Mouse (Mus musculus) hindbrain, embryonic 11.5 days (tissue): ENCODE results near the gene Lypd8. TPM values are rescaled to one million over a fixed set of nuclear protein-coding genes. Genes with fewer than 3 reads are reported as not detected.

Experiments
- ATAC-seq: fragments of 200-750 bp; cut with Nextera tagmentation; 2 replicates; pipeline ENCODE4 v1.8.0; 2017; ENCODE audit warnings: mild to moderate bottlenecking, moderate TSS enrichment, moderate library complexity; ENCODE audit not compliant: low FRiP score
- DNase-seq: peaks from one replicate; pipeline ENCODE4 v3.0.0-alpha.2; 2015; ENCODE audit warnings: low spot score
- H3K27ac ChIP-seq: fragments of 300-500 bp; sonication (generic); 2 replicates; pipeline ENCODE4 v1.5.1; 2014; ENCODE audit warnings: mild to moderate bottlenecking, low read depth, low read length
- H3K27me3 ChIP-seq: fragments of 300-500 bp; sonication (generic); 2 replicates; pipeline ENCODE4 v1.6.1; 2014; ENCODE audit warnings: mild to moderate bottlenecking, low read length, moderate library complexity, mixed read lengths; ENCODE audit not compliant: control insufficient read depth, insufficient read depth
- H3K36me3 ChIP-seq: fragments of 300-500 bp; sonication (generic); 2 replicates; pipeline ENCODE4 v1.6.1; 2014; ENCODE audit warnings: mild to moderate bottlenecking, low read length, moderate library complexity, mixed read lengths; ENCODE audit not compliant: control insufficient read depth, insufficient read depth
- H3K4me1 ChIP-seq: fragments of 300-500 bp; sonication (generic); replicated peaks from 2 replicates; pipeline ENCODE4 v1.6.1; 2014; ENCODE audit warnings: low read length, mixed read lengths; ENCODE audit not compliant: control insufficient read depth, insufficient read depth
- H3K4me2 ChIP-seq: fragments of 300-500 bp; sonication (generic); replicated peaks from 2 replicates; pipeline ENCODE4 v1.6.1; 2014; ENCODE audit warnings: mild to moderate bottlenecking, low read depth, low read length
- H3K4me3 ChIP-seq: fragments of 300-500 bp; sonication (generic); 2 replicates; pipeline ENCODE4 v1.5.1; 2014; ENCODE audit warnings: low read depth, low read length
- H3K9ac ChIP-seq: fragments of 300-500 bp; sonication (generic); 2 replicates; pipeline ENCODE4 v1.6.1; 2014; ENCODE audit warnings: low read depth, low read length
- H3K9me3 ChIP-seq: fragments of 300-500 bp; sonication (generic); 2 replicates; pipeline ENCODE4 v1.6.1; 2016; ENCODE audit warnings: low read length; ENCODE audit not compliant: control insufficient read depth
- WGBS: fragments of 180-500 bp; shearing (Covaris S2); extraction: QIAGEN DNeasy Blood & Tissue Kit; methylation state at CpG from one replicate; pipeline ENCODE4 v1.1.7; 2014; 5-methylcytosine and 5-hydroxymethylcytosine counted together
- polyA plus RNA-seq: library from polyadenylated mRNA; unstranded; fragments of >200 nt; fragmentation: Nextera tagmentation; extraction: Ambion mirVana; gene quantifications from 2 replicates; pipeline ENCODE4 v1.2.1, GENCODE M21; 2014

The Lypd8 gene
- not detected in 2 replicates for polyA plus RNA-seq

- Histone ChIP-seq H3K4me1 (no peaks in the 10 kb centered on the region), H3K9me3 (no peaks in the 10 kb centered on the region), H3K4me3 (no peak within 1 kb of the TSS), H3K4me2 (no peak within 1 kb of the TSS), H3K27me3 (no peaks in the 10 kb centered on the region), H3K9ac (no peak within 1 kb of the TSS), H3K36me3 (no peaks in the 10 kb centered on the region), H3K27ac (no peak within 1 kb of the TSS)
- no peak for ATAC-seq
- WGBS: 96% methylated on average over 3 of the region's 3 CpGs
- DNase-seq: no peak
Measured at GRCm38 (mm10) chr11:58378763-58379278, at the start of gene Lypd8. TSS of gene Lypd8 (plus strand) at chr11:58379043.

GRCm38 (mm10) chr11:58329906-58330275, 49.0 kb upstream of the Lypd8 start:
- Histone ChIP-seq H3K9ac (peak overlapping the region; percentile 86), H3K9me3 (no peaks in the 10 kb centered on the region), H3K27me3 (no peaks in the 10 kb centered on the region), H3K27ac (no peak overlapping the region), H3K4me3 (peak overlapping the region; percentile 77), H3K4me1 (peaks cover 11% of the 10 kb centered on the region), H3K4me2 (peak overlapping the region; percentile 83), H3K36me3 (0 out of 2 replicates have a peak, but pooled peaks cover 7% of the 10 kb centered on the region)
- WGBS: under 1% methylated on average over 21 of the region's 21 CpGs
- DNase-seq: no peak
- peak; percentile 62 for ATAC-seq

GRCm38 (mm10) chr11:58330276-58331148, 48.3 kb upstream of the Lypd8 start, which contains the start of the genes Zfp672 and Sh3bp5l:
TSS of gene Zfp672 (minus strand) at chr11:58330339.
TSS of gene Sh3bp5l (plus strand) at chr11:58330724.
- H3K4me2 ChIP-seq: peak within 1 kb of the TSS; percentile 83
- H3K9ac ChIP-seq: peak within 1 kb of the TSS; percentile 86
- H3K9me3 ChIP-seq: no peaks in the 10 kb centered on the region
- ATAC-seq (peak; percentile 94), DNase-seq (peak; percentile 91)
- H3K27ac ChIP-seq: peak within 1 kb of the TSS; percentile 31; the same call in 1 of the 2 replicates
- no peaks in the 10 kb centered on the region for H3K27me3 ChIP-seq
- H3K36me3 ChIP-seq: 0 out of 2 replicates have a peak, but pooled peaks cover 7% of the 10 kb centered on the region
- peak within 1 kb of the TSS; percentile 77 for H3K4me3 ChIP-seq
- H3K4me1 ChIP-seq: peaks cover 11% of the 10 kb centered on the region
- under 1% methylated on average over 52 of the region's 52 CpGs for WGBS

- ATAC-seq (no peak), DNase-seq (peak; percentile 21)
- Histone ChIP-seq H3K27me3 (no peaks in the 10 kb centered on the region), H3K9me3 (no peaks in the 10 kb centered on the region), H3K4me1 (peaks cover 11% of the 10 kb centered on the region), H3K27ac (no peak overlapping the region), H3K4me2 (peak overlapping the region; percentile 83), H3K9ac (peak overlapping the region; percentile 86), H3K4me3 (peak overlapping the region; percentile 77), H3K36me3 (0 out of 2 replicates have a peak, but pooled peaks cover 7% of the 10 kb centered on the region)
- WGBS: 22% methylated on average over 10 of the region's 10 CpGs
Measured at GRCm38 (mm10) chr11:58331149-58331495, 47.7 kb upstream of the Lypd8 start.

GRCm38 (mm10) chr11:58331546-58331945, 47.3 kb upstream of the Lypd8 start:
- ATAC-seq: no peak
- WGBS: 80% methylated on average over 6 of the region's 6 CpGs
- DNase-seq: no peak

GRCm38 (mm10) chr11:58334746-58335145, 44.1 kb upstream of the Lypd8 start:
- WGBS: 79% methylated on average over 3 of the region's 3 CpGs
- Histone ChIP-seq H3K9me3 (no peaks in the 10 kb centered on the region), H3K4me3 (no peak overlapping the region), H3K27me3 (no peaks in the 10 kb centered on the region), H3K9ac (no peak overlapping the region), H3K36me3 (peaks cover 6% of the 10 kb centered on the region; the same call in 1 of the 2 replicates), H3K4me1 (peaks cover 6% of the 10 kb centered on the region), H3K27ac (no peak overlapping the region), H3K4me2 (no peak overlapping the region)
- no peak for ATAC-seq
- DNase-seq: no peak

More at GRCm38 (mm10) chr11:58331546-58331945, 47.3 kb upstream of the Lypd8 start:
- H3K9ac ChIP-seq: peak overlapping the region; percentile 86; the same call in 1 of the 2 replicates
- no peak overlapping the region for H3K27ac ChIP-seq
- no peaks in the 10 kb centered on the region for H3K9me3 ChIP-seq
- no peaks in the 10 kb centered on the region for H3K27me3 ChIP-seq
- peaks cover 11% of the 10 kb centered on the region for H3K4me1 ChIP-seq
- H3K36me3 ChIP-seq: 0 out of 2 replicates have a peak, but pooled peaks cover 7% of the 10 kb centered on the region
- H3K4me2 ChIP-seq: peak overlapping the region; percentile 83
- peak overlapping the region; percentile 77 for H3K4me3 ChIP-seq

GRCm38 (mm10) chr11:58346745-58347144, 32.1 kb upstream of the Lypd8 start:
- no peaks in the 10 kb centered on the region for H3K27me3 ChIP-seq
- peaks cover 7% of the 10 kb centered on the region; the same call in 1 of the 2 replicates for H3K36me3 ChIP-seq
- no peak overlapping the region for H3K4me2 ChIP-seq
- H3K4me1 ChIP-seq: no peaks in the 10 kb centered on the region
- H3K9me3 ChIP-seq: no peaks in the 10 kb centered on the region
- WGBS: 95% methylated on average over 4 of the region's 4 CpGs
- no peak overlapping the region for H3K9ac ChIP-seq
- ATAC-seq: no peak
- no peak overlapping the region for H3K4me3 ChIP-seq
- no peak overlapping the region for H3K27ac ChIP-seq
- no peak for DNase-seq

GRCm38 (mm10) chr11:58350628-58351027, 28.2 kb upstream of the Lypd8 start:
- Histone ChIP-seq H3K9ac (no peak overlapping the region), H3K4me2 (no peak overlapping the region), H3K4me1 (no peaks in the 10 kb centered on the region), H3K27me3 (no peaks in the 10 kb centered on the region), H3K4me3 (no peak overlapping the region), H3K36me3 (peaks cover 7% of the 10 kb centered on the region; the same call in 1 of the 2 replicates), H3K9me3 (no peaks in the 10 kb centered on the region), H3K27ac (no peak overlapping the region)
- no peak for DNase-seq
- 75% methylated on average over 4 of the region's 4 CpGs for WGBS
- ATAC-seq: no peak
